Mouse (Mus musculus) urinary bladder, postnatal 4 days (tissue): ENCODE results near the gene Rab3gap2.
A peak's percentile ranks its signal among the peaks of the same experiment; 100 is the strongest.
"Not testable (repeated sequence)": the region's sequence is repeated elsewhere in the genome, so short reads cannot be mapped to it uniquely, and the experiment has no call there.

Source experiments
- DNase-seq, 2 experiments: peaks; one replicate each; pipeline ENCODE4 v3.0.0; 2021 to 2022; ENCODE audit warnings: low spot score in 2 of 2

Rab3gap2 gene

GRCm38 (mm10) chr1:185280616-185281015 is 76.7 kb downstream of the Rab3gap2 start:
- DNase-seq, result no peak

GRCm38 (mm10) chr1:185282846-185283245 is 78.9 kb downstream of the Rab3gap2 start:
- no peak for DNase-seq

- no peak for DNase-seq
Observed at GRCm38 (mm10) chr1:185283247-185283646, 79.3 kb downstream of the Rab3gap2 start.

GRCm38 (mm10) chr1:185284740-185285139 is 80.8 kb downstream of the Rab3gap2 start:
- DNase-seq, result no peak

GRCm38 (mm10) chr1:185285171-185285570 is 81.3 kb downstream of the Rab3gap2 start:
- DNase-seq, result no peak

GRCm38 (mm10) chr1:185287066-185287465 is 83.1 kb downstream of the Rab3gap2 start:
- DNase-seq, result no peak

- peak in 1 of 2 experiments; percentile 30 for DNase-seq
Observed at GRCm38 (mm10) chr1:185289231-185289630, 85.3 kb downstream of the Rab3gap2 start.

GRCm38 (mm10) chr1:185291336-185291735 is 87.4 kb downstream of the Rab3gap2 start:
- DNase-seq, result no peak

GRCm38 (mm10) chr1:185292646-185293360 is 88.9 kb downstream of the Rab3gap2 start:
- DNase-seq, result no peak

GRCm38 (mm10) chr1:185296850-185297249 is 92.9 kb downstream of the Rab3gap2 start:
- no peak for DNase-seq

- DNase-seq, result peak in 1 of 2 experiments; percentile 52
Observed at GRCm38 (mm10) chr1:185298496-185298895, 94.6 kb downstream of the Rab3gap2 start.

- DNase-seq, result peak in 1 of 2 experiments; percentile 44
Observed at GRCm38 (mm10) chr1:185302816-185303215, 98.9 kb downstream of the Rab3gap2 start.

- DNase-seq, result peak in 1 of 2 experiments; percentile 45
Observed at GRCm38 (mm10) chr1:185306836-185307235, 102.9 kb downstream of the Rab3gap2 start.

GRCm38 (mm10) chr1:185307645-185308044 is 103.7 kb downstream of the Rab3gap2 start:
- no peak for DNase-seq

GRCm38 (mm10) chr1:185308334-185308733 is 104.4 kb downstream of the Rab3gap2 start:
- DNase-seq, result no peak

GRCm38 (mm10) chr1:185308908-185309307 is 105.0 kb downstream of the Rab3gap2 start:
- DNase-seq, result peak in 1 of 2 experiments; percentile 58

- peak in 1 of 2 experiments; percentile 56 for DNase-seq
Observed at GRCm38 (mm10) chr1:185311949-185312348, 108.0 kb downstream of the Rab3gap2 start.

GRCm38 (mm10) chr1:185314546-185314945 is 110.6 kb downstream of the Rab3gap2 start:
- DNase-seq, result peak in 1 of 2 experiments; percentile 54

GRCm38 (mm10) chr1:185315846-185316568 is 112.1 kb downstream of the Rab3gap2 start:
- peak in 1 of 2 experiments; percentile 16 for DNase-seq

- not testable (repeated sequence) for DNase-seq
Observed at GRCm38 (mm10) chr1:185327754-185328345, 123.9 kb downstream of the Rab3gap2 start.

- DNase-seq, result peak; percentile 86 to 90
Observed at GRCm38 (mm10) chr1:185328721-185329610, 125.0 kb downstream of the Rab3gap2 start, which contains the start of gene Iars2. Gene Iars2 (minus strand): TSS chr1:185329396.
